Mouse (Mus musculus) fibroblast of lung, adult 2 months (primary cell): ENCODE measurements around the gene Mgam.
"Not testable (repeated sequence)": the region's sequence is repeated elsewhere in the genome, so short reads cannot be mapped to it uniquely, and the experiment has no call there.

ENCODE experiments used
- DNase-seq: peaks from one replicate; pipeline ENCODE4 v3.0.0-alpha.2; 2011; ENCODE audit warnings: low read depth

Mgam gene

GRCm38 (mm10) chr6:40628406-40629000 lies at the start of gene Mgam:
Mgam (plus strand) TSS chr6:40628831.
- no peak for DNase-seq

GRCm38 (mm10) chr6:40584336-40584735 lies 44.3 kb upstream of the Mgam start:
- DNase-seq = no peak

GRCm38 (mm10) chr6:40585645-40586044 lies 43.0 kb upstream of the Mgam start, which contains the start of gene Clec5a:
Clec5a (minus strand) TSS chr6:40585821.
- no peak for DNase-seq

- DNase-seq = no peak
Observed at GRCm38 (mm10) chr6:40588346-40588745, 40.3 kb upstream of the Mgam start.

- DNase-seq = no peak
Observed at GRCm38 (mm10) chr6:40594804-40595550, 33.7 kb upstream of the Mgam start.

GRCm38 (mm10) chr6:40598546-40598945 lies 30.1 kb upstream of the Mgam start:
- not testable (repeated sequence) for DNase-seq

GRCm38 (mm10) chr6:40607431-40607830 lies 21.2 kb upstream of the Mgam start:
- no peak for DNase-seq

DNA sequence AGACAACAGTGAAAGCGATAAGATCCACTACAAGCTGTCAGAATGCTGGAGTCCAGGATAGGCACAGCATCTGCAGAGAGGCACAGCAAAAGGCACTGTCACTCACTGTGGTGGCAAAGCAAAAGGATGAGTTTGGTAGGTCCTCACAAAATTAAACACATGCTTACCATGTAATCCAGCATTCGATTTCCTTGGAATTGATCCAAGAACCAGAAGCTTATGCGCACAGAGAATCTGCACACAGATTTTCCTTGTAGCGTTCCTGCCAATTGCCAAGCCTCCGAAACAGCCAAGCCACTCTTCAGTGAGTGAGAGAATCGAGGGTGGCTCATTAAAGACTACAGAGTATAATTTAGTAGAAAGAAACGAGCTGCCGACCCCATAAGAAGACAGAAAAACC lies 18.4 kb upstream of the Mgam start:
- no peak for DNase-seq

DNA sequence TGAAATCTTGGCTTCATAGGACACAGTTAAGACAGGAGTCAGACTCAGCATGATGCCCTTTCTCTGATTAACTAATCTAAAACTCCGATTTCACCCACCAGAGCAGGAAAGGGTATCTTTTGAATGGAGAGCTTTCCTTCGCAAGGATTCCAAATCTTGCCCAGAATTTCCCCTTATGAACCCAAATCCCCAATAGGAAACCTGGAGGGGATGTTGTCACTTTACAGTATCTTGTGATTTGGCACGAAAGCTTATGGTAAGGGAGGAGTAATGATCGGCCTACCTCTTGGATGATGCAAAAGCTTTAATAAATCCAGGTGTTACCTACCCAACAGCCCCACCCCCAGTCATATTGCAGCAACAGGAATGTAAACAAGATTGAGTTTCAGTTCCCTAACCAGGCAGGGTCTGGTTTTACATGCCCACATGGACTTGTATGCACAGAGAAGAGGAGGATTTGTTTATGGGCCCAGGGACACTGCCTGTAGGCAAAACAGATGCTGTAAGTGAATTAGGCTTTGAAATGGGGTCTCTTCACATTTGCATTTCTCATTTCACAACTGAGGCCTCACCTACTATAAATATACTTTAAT lies 15.3 kb upstream of the Mgam start, which contains the start of gene Tas2r138:
Gene Tas2r138 (minus strand): TSS at position 51 of the 593 bp plus-strand sequence.
- DNase-seq = no peak

DNA sequence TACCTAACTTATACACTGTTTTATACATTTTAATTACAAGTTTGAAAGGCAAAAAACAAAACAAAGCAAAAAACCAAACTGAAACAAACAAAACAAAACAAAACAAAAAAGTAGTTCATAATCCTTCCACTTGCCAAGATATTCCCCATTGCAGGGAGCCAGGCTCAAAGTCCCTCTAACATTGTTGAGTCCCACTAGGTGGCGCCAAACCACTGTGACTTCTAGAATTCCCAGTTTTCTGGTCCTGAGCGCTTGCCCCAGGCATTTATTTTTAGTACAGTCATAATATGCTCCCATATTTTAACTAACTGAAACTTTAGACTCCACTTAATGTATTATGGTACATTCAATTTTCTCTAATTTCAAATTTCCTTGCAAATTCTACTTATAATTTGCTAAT lies 10.7 kb upstream of the Mgam start:
- peak; percentile 9 for DNase-seq

- no peak for DNase-seq
Observed at GRCm38 (mm10) chr6:40626111-40626510, 2.5 kb upstream of the Mgam start.

- DNase-seq = no peak
Observed at GRCm38 (mm10) chr6:40634640-40635071, 6.0 kb downstream of the Mgam start.

DNA sequence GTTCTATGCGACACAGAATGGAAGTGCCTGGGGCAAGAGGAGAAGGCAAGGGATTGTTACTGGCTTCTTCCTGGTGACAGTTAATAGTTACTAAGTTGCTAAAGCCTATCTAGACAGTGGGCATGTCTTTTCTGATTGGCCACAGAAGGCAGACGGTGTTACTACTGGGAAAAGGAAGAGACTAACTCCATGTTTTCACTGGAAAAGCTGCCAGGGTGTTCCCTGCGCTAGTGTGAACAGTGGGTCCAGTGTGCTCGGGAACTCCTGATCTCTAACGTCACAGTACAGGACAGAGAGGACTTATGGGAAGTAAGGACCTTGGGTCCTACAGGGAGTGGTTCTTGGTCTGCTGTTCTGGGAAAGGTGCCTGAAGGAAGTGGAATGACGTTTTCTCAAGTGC lies 6.9 kb downstream of the Mgam start:
- DNase-seq = no peak

DNA sequence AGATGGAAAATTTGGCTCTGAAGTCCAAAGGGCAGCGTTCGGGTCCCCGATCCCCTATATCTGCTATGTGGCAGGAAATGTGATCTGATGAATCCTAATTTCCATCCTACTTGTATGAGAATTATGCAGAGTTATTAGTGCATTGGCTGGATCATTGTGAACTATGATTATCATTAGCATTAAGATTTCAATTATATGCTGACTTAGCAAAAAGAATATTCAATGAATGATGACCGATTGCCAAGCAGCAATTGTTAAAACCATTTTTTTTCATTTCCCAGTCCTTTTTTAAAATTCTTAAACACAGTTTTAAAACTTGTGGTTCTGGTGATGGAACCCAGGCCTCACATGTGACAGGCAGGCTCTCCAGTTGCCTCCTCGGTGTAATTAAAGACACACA lies 9.1 kb downstream of the Mgam start:
- no peak for DNase-seq

DNA sequence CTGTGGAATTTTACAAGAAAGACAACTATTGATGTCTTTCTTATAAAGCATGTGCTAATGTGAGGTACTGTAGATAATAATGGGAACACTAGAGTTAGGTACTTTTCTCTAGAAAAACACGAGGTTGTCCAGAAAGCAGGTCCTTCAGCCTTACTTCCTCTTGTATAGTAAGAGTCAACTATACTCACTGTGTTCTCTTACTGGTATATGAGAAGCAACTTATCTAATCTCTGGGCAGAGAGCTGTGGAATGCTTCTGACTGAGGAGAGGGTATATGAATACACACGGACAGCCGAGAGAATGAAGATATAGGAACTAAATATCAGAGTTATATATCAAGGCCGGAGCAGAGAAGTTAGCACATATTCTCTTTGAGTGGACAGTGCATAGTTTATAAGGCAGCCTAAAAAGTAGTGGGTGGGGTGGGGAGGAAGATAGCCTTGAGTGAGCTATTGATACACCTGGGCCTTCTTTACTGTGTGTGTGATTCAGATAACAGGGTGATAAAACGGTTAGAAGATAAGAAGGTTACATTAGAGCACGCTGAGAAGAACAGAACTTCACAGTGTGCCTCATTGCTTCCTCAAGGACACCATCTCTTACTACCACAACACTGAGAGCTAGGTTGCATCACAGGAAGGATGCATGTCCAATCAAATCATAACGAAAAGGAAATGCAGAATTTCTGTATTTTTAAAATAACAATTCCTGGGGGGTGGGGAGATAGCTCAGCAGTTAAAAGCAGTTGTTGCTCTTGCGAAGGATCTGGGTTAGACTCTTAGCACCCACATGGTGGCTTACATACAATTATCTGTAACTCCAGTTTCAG lies 12.3 kb downstream of the Mgam start:
- no peak for DNase-seq

DNA sequence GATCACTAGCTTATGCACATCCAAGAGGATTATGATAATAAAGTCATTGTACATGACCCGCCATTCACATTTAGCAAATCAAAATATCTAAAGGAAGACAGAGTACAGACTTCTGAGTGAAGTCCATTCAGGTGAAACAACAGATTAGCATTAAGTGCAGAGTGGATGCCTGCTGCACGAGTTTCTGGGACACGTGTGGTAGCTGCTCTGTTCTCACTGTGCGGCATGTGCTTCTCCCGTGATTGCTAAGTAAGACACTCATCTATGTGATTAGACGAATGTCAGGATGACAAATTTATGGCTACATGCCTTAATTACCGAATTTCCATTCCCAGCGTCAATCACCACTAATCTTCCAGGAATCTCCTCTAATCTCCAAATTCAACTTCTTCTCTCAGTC lies 17.1 kb downstream of the Mgam start:
- no peak for DNase-seq

- DNase-seq = no peak
Observed at GRCm38 (mm10) chr6:40650953-40651352, 22.3 kb downstream of the Mgam start.

DNA sequence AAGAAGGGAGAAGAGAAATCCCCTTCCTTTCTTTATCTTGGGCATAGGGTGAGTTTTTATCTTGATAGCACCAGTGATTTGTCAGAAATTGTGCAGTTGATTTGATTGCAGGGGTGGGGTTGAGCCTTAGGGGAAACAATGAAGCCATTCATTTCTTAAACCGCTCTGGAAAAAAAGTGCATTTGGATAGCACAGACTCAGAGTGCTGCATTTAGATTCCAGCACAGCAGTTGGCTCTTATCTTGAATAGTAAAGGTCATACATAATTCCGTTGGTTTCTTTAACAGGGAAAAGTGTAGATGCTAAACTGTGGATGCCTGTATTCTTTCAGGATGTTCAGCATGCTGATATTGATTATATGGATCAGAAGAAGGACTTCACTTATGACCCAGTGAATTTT lies 32.3 kb downstream of the Mgam start:
- no peak for DNase-seq

GRCm38 (mm10) chr6:40689180-40689579 lies 60.5 kb downstream of the Mgam start:
- peak; percentile 25 for DNase-seq

GRCm38 (mm10) chr6:40692007-40692406 lies 63.4 kb downstream of the Mgam start:
- not testable (repeated sequence) for DNase-seq

- not testable (repeated sequence) for DNase-seq
Observed at GRCm38 (mm10) chr6:40713494-40713893, 84.9 kb downstream of the Mgam start.

GRCm38 (mm10) chr6:40715705-40716104 lies 87.1 kb downstream of the Mgam start:
- no peak for DNase-seq
